Mouse (Mus musculus) E14TG2a.4 (cell line): ENCODE measurements around the gene Cyfip2.
A peak's percentile ranks its signal among the peaks of the same experiment; 100 is the strongest.

Experiments
- H3K27me3 ChIP-seq: 2 replicates; pipeline ENCODE4 v1.6.1; 2014; ENCODE audit warnings: low read length, control low read depth; ENCODE audit not compliant: insufficient read depth
- H3K36me3 ChIP-seq: 2 replicates; pipeline ENCODE4 v1.6.1; 2014; ENCODE audit warnings: low read length, control low read depth; ENCODE audit not compliant: insufficient read depth
- H3K4me1 ChIP-seq: replicated peaks from 2 replicates; pipeline ENCODE4 v1.6.1; 2014; ENCODE audit warnings: low read depth, low read length, control low read depth
- H3K4me3 ChIP-seq: replicated peaks from 2 replicates; pipeline ENCODE4 v1.5.1; 2014; ENCODE audit warnings: mild to moderate bottlenecking, low read length
- H3K9me3 ChIP-seq: 2 replicates; pipeline ENCODE4 v1.6.1; 2014; ENCODE audit warnings: low read length, control low read depth
- CTCF ChIP-seq: conservative IDR thresholded peaks from 2 replicates; pipeline ENCODE4 v1.5.1; 2014; ENCODE audit warnings: low read length
- NANOG ChIP-seq: IDR thresholded peaks from 2 replicates; pipeline ENCODE4 v1.6.1; 2014; ENCODE audit warnings: borderline replicate concordance, low read length, mixed read lengths
- POU5F1 ChIP-seq: IDR thresholded peaks from 2 replicates; pipeline ENCODE4 v1.6.1; 2014; ENCODE audit warnings: low read length, borderline replicate concordance

Cyfip2 gene

GRCm38 (mm10) chr11:46312523-46313035 is at the start of gene Cyfip2:
Gene Cyfip2 (minus strand): TSS chr11:46312859.
- Histone ChIP-seq H3K27me3 (peaks cover 42% of the 10 kb centered on the region), H3K4me3 (peak within 1 kb of the TSS; percentile 92), H3K9me3 (no peaks in the 10 kb centered on the region), H3K36me3 (no peaks in the 10 kb centered on the region), H3K4me1 (peaks cover 39% of the 10 kb centered on the region)
- TF ChIP-seq POU5F1 (no peak), CTCF (no peak), NANOG (no peak)

GRCm38 (mm10) chr11:46360991-46361665 is 48.5 kb upstream of the Cyfip2 start:
- Histone ChIP-seq H3K36me3 (no peaks in the 10 kb centered on the region), H3K4me3 (no peak overlapping the region), H3K4me1 (no peaks in the 10 kb centered on the region), H3K27me3 (no peaks in the 10 kb centered on the region), H3K9me3 (0 out of 2 replicates have a peak, but pooled peaks cover 5% of the 10 kb centered on the region)
- TF ChIP-seq CTCF: no peak
- no peak for TF ChIP-seq NANOG
- no peak for TF ChIP-seq POU5F1

DNA sequence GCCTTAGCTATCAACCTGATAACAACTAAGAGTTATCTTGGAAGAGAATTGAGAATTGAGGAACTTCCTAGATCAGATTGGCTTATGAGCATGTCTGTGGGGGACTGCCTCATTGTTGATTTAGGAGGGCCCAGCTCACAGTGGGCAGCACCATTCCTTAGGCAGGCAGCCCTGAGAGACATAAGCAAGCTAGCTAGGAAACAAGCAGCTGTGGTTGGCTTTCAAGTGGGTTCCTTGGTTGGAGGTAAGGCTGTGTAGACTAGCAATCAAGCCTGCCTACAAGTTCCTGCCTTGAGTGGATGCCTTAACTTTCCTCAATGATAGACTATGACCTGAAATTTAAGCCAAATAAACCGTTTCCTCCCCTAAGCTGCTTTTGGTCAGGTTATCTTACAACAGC is 45.7 kb upstream of the Cyfip2 start:
- Histone ChIP-seq H3K36me3 (no peaks in the 10 kb centered on the region), H3K27me3 (no peaks in the 10 kb centered on the region), H3K4me3 (no peak overlapping the region), H3K9me3 (0 out of 2 replicates have a peak, but pooled peaks cover 5% of the 10 kb centered on the region), H3K4me1 (no peaks in the 10 kb centered on the region)
- TF ChIP-seq POU5F1 (no peak), NANOG (no peak), CTCF (no peak)

- Histone ChIP-seq H3K4me1 (no peaks in the 10 kb centered on the region), H3K4me3 (no peak overlapping the region), H3K36me3 (no peaks in the 10 kb centered on the region), H3K9me3 (no peaks in the 10 kb centered on the region), H3K27me3 (no peaks in the 10 kb centered on the region)
- TF ChIP-seq POU5F1: no peak
- TF ChIP-seq NANOG: no peak
- no peak for TF ChIP-seq CTCF
These were observed 37.2 kb upstream of the Cyfip2 start for GRCm38 (mm10) chr11:46349681-46350410.

DNA sequence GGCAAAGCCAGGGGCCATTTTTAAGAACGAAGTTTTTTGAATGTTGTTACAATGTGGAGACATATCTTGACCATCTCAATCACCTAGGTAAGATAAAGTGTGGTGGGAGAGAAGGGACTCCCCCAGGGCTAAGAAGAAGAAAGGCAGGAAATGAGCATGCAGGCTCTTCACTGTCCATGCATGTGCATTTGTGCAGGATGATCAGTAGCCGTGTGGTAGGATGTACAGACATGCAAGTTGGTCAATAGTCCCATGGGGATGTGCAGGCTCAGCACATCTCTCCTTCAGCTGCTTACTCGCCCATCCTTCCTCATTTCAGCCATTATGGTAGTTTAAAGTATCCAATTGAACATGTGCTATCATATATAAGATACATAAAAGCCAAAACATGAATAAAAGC is 35.8 kb upstream of the Cyfip2 start:
- Histone ChIP-seq H3K9me3 (no peaks in the 10 kb centered on the region), H3K36me3 (no peaks in the 10 kb centered on the region), H3K27me3 (no peaks in the 10 kb centered on the region), H3K4me1 (no peaks in the 10 kb centered on the region), H3K4me3 (no peak overlapping the region)
- TF ChIP-seq CTCF (no peak), POU5F1 (no peak), NANOG (no peak)

DNA sequence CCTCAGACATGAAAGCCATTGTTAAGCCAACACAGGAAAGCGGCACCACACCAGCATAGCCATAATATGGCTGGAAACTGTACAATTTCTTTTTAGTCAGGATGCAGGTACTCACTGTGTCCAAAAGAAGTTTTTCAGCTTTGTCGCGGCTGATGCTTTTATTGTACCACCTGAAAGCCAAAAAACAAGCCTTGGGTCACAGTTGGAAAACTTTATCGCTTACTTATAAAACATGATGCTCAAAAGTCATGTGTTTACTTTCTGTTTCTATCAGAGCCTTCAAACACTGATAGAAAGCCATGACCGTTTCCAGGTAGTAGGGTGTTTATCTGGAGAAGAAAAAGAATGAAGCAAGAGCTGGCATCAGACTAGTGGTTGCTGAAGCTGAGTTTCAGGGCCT is 35.1 kb upstream of the Cyfip2 start:
- H3K4me3 ChIP-seq: no peak overlapping the region
- H3K4me1 ChIP-seq: no peaks in the 10 kb centered on the region
- no peaks in the 10 kb centered on the region for H3K9me3 ChIP-seq
- no peak for TF ChIP-seq CTCF
- TF ChIP-seq POU5F1: no peak
- TF ChIP-seq NANOG: no peak
- no peaks in the 10 kb centered on the region for H3K36me3 ChIP-seq
- no peaks in the 10 kb centered on the region for H3K27me3 ChIP-seq

DNA sequence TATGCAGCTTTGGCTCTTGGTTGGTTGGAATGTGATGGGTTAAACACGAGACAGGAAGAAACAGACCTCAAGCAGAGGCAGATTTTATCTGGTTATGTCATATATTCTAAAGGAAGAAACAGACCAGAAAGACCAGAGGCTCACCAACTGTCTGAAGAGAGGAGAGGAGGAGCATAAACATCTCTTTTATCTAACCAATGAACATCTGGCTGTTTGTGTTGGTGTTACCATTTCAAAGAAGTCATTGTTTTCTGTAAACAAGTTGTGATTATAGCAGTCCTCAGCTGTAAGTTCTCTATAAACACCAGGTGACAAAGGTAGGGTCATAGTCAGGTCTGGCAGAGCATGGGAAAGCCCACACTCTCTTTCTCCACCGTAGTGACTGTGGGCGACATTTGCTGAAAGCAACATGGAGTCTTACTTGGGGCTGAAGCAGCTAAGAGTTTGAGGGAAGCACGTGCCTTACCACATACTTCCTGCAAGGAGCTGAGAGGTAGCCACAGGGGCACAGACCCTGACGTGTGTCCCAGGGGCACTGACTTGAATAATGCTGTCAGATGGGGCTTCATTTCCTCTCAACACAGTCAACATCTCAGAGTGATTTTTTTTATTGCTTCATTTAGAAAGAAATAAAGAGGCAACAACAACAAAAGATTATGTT is 31.4 kb upstream of the Cyfip2 start:
- H3K9me3 ChIP-seq: no peaks in the 10 kb centered on the region
- H3K27me3 ChIP-seq: no peaks in the 10 kb centered on the region
- H3K36me3 ChIP-seq: no peaks in the 10 kb centered on the region
- H3K4me1 ChIP-seq: no peaks in the 10 kb centered on the region
- H3K4me3 ChIP-seq: no peak overlapping the region
- no peak for TF ChIP-seq NANOG
- no peak for TF ChIP-seq CTCF
- TF ChIP-seq POU5F1: no peak

DNA sequence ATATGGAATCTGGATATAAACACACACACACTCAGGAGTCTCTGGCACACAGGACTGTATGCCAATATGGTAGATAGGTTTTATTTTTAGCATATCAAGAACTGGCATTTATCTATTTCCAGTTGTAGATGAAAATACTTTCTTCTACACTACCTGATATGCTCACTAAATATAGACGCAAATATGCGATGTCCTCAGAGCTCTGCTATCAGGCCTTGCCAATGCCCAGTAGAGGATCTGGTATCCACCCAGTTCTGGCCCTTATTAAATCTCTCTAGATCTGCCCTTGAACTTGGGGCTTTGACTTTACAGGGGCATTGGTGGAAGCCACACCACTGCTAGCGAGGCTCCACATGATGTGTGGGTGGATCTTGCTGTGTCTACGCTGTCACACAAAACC is 29.3 kb upstream of the Cyfip2 start:
- Histone ChIP-seq H3K36me3 (no peaks in the 10 kb centered on the region), H3K4me3 (no peak overlapping the region), H3K27me3 (no peaks in the 10 kb centered on the region), H3K4me1 (no peaks in the 10 kb centered on the region), H3K9me3 (no peaks in the 10 kb centered on the region)
- TF ChIP-seq POU5F1 (no peak), NANOG (no peak), CTCF (no peak)
